Mouse (Mus musculus) lung, adult 18-20 months (tissue): ENCODE measurements around the gene Gpr39.
"Not testable (repeated sequence)": the region's sequence is repeated elsewhere in the genome, so short reads cannot be mapped to it uniquely, and the experiment has no call there.

Experiments
- DNase-seq, 2 experiments: peaks; one replicate each; pipeline ENCODE4 v3.0.0; 2022; ENCODE audit warnings: mixed read lengths in 2 of 2

Gene Gpr39

GRCm38 (mm10) chr1:125676790-125677273 lies at the start of gene Gpr39:
Gene Gpr39, plus strand, starts transcription at chr1:125676995.
- DNase-seq, result peak; percentile 85 to 89

GRCm38 (mm10) chr1:125639501-125640253 lies 37.1 kb upstream of the Gpr39 start:
- DNase-seq, result no peak

DNA sequence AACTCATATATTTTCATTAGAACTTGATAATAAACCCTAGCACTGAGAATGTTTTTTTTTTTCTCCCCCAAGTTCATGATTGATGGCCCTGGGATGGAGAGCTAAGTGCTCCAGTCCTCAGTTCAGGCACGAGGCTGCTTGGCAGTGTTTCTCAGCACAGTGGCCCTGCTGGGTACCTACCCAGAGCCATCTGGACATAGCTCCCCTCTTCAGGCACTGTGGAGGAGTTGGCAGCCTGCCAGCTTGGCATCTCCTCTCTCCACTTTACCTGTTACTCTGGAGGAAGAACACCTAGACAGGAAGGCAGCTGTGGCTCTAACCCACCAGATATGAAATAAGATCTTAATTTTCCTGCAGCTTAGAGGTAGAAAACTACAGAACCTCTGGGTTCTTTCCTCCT lies 33.2 kb upstream of the Gpr39 start:
- DNase-seq, result no peak

GRCm38 (mm10) chr1:125646816-125647215 lies 30.0 kb upstream of the Gpr39 start:
- DNase-seq, result not testable (repeated sequence)

GRCm38 (mm10) chr1:125648011-125648410 lies 28.8 kb upstream of the Gpr39 start:
- DNase-seq, result no peak

DNA sequence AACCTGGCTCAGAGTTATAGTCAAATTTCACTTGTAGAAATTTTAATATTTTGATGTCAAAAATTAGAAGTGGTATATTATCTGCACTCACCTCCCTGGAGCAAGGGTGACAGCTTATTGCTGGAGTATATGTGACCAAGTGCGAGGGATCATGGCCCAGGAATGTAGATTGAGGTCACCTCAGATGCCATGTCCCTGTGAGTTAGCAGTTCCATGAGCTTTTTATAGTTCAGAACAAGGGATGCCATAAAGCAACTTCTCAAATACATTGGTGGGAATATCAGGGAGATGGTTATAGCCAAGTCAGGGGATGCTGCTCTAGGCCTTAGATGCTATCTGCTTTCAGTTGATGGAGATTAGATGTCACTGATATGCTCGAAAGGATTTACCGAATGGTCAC lies 27.7 kb upstream of the Gpr39 start:
- no peak for DNase-seq

DNA sequence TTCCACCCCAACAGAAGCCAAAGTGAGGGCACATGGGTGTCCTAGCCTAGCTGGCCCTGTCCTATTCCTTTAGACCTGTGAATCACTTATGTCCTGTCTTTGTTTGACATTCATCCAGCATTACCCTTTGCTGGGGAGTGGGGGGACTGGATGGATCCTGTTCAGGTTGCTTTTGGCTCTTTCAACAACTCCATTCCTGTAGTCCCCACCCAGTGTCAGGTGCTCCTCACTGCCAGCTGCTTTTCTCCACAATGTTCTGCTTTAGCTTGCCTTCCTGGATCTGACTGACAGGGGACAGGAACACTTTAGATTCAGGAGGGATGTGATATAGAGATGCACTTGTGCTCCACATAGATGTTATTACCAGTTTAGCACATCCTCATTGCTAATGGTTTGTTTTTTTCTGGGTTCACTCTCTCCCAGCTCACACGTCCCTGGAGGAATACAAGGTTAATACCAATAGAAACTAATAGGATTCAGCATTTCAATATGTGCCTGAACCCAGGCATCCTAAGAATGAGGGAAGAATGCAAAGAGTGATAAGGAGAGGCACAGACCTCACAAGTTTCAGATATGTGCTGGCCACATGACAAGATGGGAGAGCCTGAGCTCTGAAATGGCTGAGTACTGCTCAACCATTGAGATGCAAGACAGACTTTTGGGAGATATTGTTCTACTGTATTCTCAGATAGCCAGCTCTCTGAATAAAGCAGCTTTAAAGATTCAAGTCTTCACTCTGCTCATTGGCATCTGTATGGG lies 23.8 kb upstream of the Gpr39 start:
- DNase-seq, result no peak

DNA sequence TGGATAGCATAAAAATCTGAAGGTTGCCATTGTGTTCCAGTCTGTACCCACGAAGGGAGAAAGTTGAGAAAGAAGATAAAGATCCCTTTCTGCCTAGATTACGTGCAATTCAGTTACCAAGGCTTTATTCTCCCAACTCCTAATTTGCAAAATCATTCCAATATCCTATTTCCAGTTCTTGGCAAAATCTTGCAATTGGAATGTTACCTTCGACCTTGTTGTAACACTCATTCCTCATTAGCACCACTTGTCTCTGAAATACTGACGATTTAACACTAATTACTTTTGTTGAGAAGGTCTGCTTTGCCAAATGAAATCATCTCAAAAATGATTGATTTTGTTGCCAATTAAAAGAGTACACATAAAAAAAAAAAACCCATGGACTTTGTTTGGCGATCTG lies 19.4 kb upstream of the Gpr39 start:
- DNase-seq, result no peak

GRCm38 (mm10) chr1:125660151-125660550 lies 16.6 kb upstream of the Gpr39 start:
- no peak for DNase-seq

GRCm38 (mm10) chr1:125660901-125661300 lies 15.9 kb upstream of the Gpr39 start:
- no peak for DNase-seq

DNA sequence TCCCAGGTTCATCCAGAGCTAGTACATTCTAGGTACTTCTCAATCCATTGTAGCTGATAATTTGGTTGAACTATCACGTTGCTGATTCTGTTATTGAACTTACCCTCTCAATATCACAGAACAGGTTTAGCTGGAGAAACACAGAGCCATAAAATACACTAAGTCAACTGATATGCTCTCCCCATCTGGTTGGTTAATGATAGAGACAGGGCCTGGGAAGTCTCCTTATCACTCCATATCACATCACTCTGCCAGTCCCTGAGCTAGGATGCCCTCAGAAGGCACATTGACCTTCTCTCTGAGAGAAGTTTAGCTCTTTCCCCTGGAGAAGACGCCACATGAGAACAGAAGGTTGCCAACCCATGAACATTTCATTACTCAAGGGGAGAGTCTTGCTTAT lies 14.7 kb upstream of the Gpr39 start:
- DNase-seq, result no peak

GRCm38 (mm10) chr1:125662660-125663059 lies 14.1 kb upstream of the Gpr39 start:
- no peak for DNase-seq

- peak; percentile 72 to 82 for DNase-seq
These were observed 13.7 kb upstream of the Gpr39 start for GRCm38 (mm10) chr1:125663104-125663503.

GRCm38 (mm10) chr1:125665127-125665637 lies 11.6 kb upstream of the Gpr39 start:
- no peak for DNase-seq

DNA sequence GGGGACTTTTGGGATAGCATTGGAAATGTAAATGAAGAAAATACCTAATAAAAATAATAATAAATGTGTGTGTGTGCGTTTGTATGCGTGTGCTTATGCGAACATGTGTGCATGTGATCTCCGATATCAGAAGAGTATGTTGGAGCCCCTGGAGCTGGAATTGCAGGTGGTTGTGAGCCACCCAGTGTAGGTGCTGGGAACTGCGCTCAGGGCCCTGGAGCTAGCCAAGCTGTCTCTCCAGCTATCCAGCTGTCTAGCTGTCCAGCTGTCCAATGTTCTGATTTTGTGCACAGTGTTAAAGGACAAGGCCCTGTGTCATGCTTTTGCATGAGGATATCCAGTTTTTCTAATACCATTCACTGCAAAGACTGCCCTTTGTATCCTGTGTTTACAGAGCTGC lies 7.8 kb upstream of the Gpr39 start:
- no peak for DNase-seq

DNA sequence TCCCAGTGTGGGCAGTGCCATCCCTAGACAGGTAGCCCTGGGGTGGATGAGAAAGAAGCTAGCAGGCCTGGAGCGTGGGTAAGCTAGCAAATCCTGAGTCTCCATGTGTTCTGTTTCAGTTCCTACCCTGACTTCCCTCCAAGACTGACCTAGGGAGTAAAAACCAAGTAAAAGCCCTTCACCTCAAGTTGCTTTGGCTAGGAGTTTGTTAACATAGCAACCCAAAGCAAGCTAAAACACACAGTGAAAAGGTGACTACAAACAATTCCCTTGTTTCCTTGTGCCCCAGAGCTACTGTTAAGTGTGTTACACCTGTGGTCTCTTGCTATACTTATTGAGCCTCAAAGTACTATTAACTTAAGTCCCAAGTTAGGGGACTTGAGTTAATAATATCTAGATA lies 1.6 kb upstream of the Gpr39 start:
- DNase-seq, result peak in 1 of 2 experiments; percentile 58

DNA sequence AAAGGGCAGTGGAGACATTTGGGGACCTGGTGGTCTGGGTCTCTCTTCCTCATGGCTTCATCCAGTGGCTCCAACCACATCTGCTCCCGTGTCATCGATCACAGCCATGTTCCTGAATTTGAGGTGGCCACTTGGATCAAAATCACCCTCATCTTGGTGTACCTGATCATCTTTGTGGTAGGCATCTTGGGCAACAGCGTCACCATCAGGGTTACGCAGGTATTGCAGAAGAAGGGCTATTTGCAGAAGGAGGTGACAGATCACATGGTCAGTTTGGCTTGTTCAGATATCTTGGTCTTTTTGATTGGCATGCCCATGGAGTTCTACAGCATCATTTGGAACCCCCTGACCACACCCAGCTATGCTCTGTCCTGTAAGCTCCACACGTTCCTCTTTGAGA lies 491 bp downstream of the Gpr39 start:
- peak; percentile 59 to 70 for DNase-seq

DNA sequence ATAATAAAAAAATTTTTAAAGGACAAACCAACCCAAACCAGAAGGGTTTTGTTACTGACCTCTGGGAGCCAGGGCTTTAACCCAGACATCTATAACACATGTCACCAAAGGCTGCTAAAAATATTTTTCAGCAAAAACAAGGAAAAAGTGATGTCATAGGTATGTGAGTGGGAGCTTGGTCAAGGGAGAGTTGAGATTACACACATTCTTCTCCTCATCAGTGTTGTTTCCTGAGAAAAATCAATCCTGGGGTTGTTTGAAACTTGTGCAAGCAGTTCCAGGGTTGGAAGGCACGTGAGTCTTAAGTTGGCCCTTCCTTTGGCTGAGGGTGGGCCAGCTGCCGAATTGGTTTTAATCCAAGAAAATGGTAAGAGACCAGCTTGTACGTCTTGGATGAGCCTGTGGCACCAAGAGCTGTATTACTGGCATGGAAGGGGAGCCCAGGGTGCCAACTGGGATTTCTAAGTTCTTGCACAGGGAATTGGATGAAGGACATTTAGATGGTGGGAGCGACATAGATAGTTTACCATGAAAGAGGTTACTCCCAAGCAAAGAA lies 2.8 kb downstream of the Gpr39 start:
- peak; percentile 22 to 30 for DNase-seq

DNA sequence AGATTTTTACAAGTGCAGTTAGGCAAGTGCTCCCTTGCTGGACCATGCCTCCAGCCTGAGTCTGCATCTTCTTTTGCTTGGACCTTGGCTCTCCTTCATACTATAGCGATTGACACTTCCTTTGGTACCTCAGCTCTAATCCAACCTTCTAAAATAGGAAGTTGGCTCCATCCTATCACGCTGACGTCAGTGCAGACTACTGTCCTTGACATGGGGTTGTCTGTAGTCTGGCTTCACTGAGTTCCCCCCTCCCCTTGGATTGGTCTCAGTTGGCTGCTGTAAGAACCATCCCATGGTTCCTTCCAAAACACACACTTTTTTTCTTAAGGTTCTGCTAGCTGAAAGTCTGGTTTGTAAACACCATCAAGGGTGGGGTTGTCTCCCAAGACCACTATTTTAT lies 7.6 kb downstream of the Gpr39 start:
- DNase-seq, result no peak

DNA sequence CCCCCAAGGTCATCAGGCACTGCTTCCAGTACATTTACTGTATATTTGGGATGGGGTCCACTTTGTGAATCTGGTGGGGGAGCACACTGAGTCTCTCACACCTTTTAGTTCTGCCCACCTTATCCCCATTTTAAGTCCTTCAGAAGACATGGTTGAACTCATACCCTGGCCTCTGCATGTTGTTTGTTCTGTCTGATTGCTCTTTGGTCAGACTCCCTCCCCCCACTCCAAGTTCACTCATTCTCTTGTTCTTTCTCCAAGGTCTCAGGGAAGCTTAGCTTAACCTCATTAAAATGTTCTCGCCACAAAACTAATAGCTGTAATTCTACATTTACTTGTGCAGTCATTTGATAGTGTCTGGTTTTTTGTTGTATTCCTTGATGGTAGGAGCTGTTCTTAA lies 8.5 kb downstream of the Gpr39 start:
- no peak for DNase-seq

DNA sequence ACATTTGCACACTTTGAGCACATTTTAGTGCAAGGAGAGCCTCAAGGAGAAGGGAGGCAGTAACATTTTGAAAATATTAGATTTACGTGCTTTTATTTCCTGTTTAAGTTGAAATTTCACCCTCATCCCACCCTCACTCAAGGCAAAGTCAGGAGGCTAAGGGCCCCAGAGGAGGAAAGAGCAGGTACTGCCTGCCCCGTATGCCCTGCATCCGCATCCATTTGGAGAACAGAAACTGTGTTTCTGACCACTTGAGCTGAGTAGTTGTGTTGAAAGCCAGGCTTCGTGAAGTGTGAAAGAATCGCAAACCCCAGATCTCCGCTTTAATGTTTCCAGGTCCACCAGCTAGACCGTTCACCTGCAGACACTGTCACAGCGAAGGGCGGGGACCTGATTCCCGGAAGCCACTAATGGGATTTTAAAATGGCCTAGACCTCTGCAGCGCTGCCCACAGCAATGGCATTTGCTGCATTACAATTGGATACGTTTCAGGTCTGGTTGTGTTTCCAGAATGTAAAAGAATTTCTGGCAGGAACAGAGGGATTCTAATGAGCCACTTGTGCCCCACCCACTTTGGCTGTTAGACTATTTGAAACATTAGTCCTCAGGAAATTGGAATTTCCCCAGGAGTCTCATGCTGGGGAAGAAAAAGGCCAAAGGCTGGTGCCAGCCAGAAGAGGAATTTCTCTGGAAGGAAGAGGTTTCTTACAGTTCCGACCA lies 11.1 kb downstream of the Gpr39 start:
- DNase-seq, result peak; percentile 49 to 58

DNA sequence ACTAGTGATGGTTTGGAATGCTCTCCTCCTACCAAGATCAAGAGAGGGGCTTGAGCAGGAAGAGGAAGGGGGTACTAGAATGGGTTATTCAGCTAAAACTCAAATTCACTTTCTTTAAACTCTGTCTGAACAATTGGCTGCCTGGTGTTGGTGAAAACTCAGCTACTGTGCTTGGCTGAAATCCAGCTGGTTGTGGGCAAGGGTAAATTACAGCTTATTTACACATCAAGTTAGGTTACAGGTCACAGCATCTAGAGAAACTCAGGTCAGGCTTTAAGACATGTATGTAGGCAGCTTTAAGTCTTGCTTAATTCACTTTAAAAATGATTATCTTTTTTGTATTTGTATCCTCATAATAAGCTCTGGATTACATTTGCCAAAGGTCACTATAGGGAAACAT lies 16.7 kb downstream of the Gpr39 start:
- peak in 1 of 2 experiments; percentile 14 for DNase-seq

DNA sequence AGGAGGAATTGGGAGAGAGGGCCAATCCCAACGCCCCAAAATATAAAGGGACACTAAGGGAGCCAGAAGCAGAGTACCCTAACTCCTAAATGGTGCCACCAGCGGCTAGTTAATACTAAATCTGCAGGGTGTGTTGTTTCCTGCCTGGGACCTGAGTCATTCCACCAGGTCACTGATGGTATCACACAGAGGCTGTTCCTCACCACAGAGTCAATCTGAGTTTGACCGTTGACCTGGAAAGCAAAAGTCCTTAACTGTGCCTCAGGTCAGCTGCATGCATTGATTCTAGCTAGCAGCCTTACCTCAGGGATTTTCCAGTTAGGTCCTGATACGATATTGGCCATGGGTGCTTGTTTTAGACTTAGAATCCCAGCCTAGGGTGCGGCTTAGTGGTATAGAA lies 17.5 kb downstream of the Gpr39 start:
- DNase-seq, result no peak
